Mouse (Mus musculus): ENCODE measurements around the gene Cacna2d3.
A peak's percentile ranks its signal among the peaks of the same experiment; 100 is the strongest.

Gene Cacna2d3

DNA sequence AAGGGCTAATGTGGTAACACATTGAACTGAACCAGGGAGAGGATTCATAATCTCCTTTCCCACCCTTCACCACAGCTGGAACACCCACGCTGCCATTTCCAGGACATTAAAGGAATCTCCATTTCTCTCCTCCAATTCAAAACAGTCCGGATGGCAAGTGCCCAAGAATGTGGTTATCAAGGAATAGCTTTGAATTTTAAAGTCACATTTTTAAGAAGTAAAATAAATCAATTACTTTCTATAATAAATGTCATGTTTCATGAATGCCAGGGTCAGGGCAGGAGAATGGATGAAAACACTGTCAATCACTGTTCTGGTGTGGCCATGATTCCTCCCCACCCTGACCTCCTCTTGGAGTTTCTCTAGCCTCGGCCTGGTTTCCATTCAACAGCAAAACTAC is 333.9 kb downstream of the Cacna2d3 start:
- no peak for DNase-seq (ENCODE audit: low read depth)

DNA sequence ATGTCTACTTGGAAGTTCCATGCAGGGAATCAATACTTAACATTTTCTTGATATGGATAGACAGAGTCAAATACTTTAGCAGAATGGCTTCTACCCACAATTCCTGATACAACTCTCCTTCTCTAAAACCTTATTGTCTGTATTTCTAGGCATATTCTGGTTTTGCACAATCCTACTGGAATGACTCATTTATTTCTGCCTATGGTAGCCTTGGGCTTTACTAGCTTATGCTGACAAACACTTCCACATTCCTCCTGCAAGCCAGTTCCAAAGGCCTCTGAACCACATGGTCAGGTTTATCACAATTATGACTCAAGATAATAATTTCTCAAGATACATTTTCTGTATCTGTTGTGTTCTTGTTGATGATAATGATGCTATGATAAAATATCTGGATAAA is 336.2 kb downstream of the Cacna2d3 start:
- DNase-seq (ENCODE audit: low read depth), result peak; percentile 26

DNA sequence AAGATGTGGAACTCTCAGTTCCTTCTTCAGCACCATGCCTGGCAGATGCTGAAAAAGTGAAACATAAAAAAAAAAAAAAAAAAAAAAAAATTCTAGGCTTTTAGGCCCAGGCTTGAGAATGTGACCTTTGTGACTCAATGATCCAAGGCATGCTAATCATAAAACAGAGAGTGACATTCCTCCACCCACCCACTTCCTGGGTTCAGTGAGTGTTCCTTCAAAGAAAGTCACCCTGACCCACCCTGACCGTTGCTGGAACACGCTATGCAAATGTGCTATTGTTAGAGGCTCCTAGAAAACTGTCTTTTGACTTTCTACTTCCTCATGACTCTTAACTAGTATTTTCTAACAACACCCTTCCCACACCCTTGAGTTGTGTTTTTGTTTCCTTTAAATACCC is 338.9 kb downstream of the Cacna2d3 start:
- DNase-seq (ENCODE audit: low read depth), result no peak

DNA sequence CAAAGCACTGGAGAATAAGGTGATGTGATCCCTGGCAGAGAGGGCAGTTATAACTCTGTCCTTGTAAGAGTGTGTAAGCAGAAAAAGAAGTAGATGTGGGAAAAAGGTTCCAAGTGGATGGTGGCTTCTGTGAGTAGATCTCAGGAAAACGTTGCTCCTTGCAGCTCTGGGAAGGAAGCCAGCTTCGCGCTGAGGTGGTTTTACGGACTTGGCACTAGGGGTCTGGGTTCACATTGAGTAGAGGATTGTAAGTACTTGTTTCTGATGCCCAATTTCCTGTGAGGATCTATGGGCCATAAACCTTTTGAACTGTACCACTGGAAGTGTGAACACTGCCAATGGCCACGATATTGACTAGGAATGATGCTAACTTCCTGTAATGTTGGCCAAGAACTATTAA is 354.8 kb downstream of the Cacna2d3 start:
- DNase-seq (ENCODE audit: low read depth), result no peak

DNA sequence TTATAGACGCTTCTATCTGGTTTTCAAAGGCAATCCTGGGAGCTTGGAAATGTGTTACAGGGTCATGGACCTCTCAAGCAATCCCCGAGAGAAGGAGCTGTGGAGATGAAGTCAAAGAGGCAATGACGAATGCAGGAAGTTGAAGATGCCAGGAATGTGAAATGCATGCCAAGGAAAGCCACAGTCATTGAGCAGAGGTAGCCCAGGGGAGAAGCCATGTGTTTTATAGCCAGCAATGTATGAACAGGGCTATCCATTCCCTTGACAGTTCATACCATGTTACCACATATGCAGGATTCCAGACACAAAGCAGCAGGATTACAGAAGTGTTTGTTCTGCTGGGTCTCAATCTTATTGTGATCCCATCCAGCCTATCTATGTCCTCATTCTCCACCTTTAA is 359.2 kb downstream of the Cacna2d3 start:
- peak; percentile 67 for DNase-seq (ENCODE audit: low read depth)

DNA sequence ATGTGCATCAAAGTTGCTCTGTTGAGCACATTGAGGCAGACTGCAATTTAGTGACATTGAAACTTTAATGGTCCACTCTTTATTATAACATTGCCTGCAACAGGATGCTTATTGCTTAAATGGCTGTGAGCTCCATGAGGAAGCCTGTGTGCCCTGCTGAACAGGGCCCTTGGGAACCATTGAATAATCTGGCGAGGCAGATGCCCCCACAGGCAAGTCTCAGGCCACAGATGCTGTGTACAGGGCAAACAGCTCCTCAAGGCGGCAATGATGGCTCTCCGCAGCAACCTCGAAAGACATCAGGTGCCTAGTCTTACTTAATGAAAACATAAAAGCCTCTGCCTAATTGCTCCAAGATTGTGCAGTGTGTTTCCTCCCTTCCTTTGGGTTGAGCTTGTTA is 371.0 kb downstream of the Cacna2d3 start:
- no peak for DNase-seq (ENCODE audit: low read depth)

DNA sequence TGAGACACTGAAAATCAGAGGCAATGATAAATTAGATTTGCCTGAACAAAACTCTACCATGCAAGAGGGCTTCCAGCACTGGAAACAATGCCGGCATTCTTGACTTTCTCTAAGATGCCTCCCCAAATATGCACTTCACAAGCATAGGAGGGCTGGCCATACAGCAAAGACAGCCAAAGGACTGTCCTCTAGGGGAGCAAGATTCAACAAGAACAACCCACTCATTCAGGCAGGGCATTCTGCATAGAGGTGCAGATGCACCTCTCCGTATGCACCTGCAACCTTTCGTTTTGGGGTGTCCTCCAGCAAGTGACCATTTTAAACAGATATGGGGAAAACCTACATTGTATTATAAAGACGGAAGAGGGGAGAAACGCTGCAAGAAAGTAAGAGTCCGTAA is 380.1 kb downstream of the Cacna2d3 start:
- no peak for DNase-seq (ENCODE audit: low read depth)

DNA sequence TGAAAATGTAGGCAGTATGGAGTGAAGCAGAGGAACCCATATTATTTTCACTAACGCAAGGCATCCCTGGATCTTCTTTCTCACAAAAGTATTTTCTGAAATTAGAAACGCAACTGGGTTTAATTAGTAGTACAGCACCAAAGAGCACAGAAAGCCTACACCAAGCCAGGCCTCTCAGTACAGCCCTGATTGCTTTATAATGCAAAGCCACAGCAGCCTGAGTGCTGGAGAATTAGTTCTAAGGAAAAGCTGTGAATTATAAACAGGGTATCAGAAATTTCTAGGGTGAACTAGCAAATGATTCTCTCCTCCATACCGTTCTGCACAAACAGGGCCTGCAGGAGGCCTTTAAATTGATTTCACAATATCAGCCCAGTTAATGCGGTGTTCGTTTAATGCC is 380.9 kb downstream of the Cacna2d3 start:
- no peak for DNase-seq (ENCODE audit: low read depth)

DNA sequence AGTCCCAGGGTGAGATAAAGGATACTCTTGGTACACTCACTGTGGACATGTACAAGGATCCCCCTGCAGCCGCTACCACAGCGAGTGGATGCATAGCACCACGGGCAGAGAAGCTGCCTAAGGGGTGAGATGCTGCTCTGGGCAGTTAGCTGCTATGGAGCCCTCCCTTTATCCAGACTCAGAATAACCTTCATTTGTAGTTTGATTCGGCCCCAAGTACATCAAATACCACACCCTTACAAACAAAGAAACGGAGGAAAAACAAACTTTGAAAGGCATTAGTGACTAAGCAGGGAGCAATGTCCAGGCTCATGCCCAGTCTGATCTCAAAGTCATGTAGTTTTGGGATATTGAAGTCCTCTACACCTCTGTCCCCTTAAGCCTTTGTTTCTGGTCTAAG is 386.8 kb downstream of the Cacna2d3 start:
- no peak for DNase-seq (ENCODE audit: low read depth)

DNA sequence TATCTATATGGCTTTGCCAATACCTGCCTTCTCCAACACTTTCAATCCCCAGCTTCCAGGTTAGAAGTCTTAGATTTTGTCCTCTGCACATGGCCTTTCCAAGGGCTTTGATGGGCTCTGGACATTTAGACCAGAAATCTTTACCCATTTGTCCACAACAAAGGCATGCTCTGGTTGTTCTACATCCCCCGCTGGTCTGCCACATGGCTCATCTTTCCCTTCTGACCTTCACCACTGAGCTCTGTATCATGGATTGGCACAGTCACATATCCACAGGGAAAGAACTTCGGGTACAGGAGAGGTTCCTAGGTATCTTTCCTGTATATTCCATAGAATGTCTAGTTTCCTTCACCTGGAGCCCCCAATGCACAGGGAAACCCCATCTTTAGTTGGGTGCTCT is 387.4 kb downstream of the Cacna2d3 start:
- no peak for DNase-seq (ENCODE audit: low read depth)

DNA sequence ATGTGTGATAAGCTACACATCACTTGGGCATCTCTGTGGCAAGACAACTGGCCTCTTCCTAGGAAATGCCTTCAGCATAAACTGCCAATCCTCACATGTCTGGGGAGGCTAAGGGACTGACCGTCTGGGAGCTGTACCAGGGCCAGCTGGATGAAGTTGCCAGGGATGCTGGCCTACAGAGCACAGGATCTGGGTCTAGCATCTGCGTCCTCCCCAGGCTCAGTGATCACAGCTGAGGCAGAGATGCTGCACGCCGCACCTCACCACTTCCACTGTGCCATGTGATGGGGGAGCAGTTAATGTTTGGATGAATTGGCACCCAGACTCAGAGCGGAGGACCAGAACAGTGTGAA is 397.3 kb downstream of the Cacna2d3 start:
- DNase-seq (ENCODE audit: low read depth), result no peak

DNA sequence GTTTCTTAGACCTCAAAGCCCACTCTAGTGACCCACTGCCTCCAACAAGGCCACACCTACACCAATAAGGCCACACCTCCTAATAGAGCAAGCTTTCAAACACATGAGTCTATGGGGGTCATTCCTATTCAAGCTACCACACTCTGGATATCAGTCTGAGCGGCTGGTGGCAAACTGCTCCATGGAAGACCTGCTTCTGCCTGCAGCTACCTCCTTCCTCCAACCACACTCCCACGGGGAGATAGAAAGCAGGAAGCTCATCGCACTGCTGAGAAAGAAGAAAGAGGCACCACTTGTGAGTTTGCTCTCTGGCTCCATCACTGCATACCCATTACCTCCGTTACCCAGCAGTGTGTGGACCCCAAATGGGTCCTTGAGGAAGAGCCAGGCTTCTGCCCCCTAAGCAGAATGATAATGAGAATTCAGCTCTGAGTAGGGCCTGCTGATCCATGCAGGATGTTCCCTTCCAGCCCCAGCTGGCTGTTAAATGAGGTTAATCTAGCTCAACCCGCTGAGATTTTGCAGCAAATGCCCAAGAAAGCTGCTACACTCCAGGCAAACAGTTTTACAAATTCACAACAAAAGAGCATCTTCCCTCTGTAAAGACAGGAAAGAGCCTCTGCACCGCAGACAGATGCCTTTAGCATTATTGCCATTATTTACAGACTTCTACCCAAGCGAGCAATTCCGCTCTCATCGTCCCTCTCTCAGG is 397.8 kb downstream of the Cacna2d3 start:
- DNase-seq (ENCODE audit: low read depth), result no peak

DNA sequence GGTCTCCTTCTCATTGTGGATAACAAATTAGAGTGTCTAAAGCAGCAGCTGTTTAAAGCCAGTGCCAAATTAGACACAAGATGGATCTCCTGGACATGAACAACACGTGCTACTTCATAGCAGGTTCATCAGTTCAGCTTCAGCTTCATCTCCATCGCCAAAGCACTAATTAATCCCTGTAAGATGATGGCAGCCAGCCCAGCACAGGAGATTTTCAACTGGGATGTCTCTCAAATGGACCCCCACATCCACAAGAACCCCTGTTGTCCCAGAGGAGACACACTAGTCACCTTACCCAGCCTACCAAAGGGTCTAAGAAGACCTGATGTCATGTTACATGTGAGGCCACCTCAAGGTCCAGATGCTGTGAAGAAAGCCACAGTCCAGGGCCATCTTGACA is 408.2 kb downstream of the Cacna2d3 start:
- DNase-seq (ENCODE audit: low read depth), result no peak

DNA sequence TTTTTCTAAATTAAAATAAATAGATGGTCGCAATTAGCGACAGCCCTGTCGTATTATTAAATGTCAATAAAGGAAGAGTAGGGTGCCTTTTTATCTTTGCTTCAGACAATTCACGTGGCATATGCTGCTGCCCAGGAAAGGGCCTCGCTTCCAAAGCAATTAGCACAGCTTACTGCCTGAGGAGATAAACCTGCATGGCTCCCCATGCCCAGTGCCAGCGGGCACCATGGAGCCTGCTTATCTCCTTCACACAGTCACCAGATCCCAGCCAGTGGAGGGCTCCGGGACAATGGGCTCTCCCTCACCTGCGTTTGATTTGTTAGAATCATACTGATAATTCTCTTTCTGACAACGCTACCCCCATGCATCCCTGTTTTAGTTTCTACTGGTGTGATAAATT is 416.0 kb downstream of the Cacna2d3 start:
- no peak for DNase-seq (ENCODE audit: low read depth)

DNA sequence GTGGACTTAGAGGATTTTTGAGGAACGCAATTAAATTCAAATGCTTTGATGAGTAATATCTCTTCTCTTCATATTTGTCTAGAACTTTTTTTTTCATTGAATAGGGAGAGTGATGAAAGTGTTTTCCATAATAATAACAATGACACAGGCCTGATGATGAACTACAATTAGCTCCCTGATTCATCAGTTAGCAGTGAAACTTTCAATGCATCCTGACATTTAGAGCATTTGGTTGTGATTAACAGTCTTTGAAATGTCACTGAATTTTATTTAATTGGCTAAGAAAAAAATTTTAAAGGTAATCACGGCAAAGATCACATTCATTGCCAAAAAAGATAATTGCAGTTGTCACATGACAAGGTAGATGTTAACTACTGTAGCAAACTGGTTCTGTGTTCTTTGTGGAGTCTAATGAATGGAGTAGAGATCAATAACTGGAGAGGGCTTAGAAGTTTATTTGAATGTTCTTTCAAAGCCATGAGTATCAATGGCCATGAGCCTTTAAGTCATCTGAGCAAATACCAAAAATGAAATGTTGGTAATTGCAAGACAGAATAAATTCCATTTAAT is 425.4 kb downstream of the Cacna2d3 start:
- DNase-seq (ENCODE audit: low read depth), result no peak

DNA sequence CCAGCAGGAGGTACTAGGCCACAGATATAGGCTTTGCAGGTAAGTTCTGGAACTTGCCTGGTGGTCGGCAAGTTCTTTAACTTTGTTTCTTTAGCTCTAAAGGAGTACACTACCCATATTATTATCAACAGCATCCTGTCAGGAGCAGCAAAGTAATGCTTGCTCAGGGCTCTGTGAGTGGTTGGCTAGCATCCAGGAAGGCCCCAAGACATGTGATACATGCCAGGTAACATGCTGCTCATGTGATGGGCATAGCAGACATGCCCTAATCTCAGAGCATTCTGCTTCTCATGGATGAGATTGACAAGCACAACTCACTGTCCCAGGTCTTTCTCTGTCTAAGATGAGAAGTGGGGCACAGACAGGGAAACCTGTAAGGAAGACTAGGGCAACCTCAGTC is 442.8 kb downstream of the Cacna2d3 start:
- no peak for DNase-seq (ENCODE audit: low read depth)

DNA sequence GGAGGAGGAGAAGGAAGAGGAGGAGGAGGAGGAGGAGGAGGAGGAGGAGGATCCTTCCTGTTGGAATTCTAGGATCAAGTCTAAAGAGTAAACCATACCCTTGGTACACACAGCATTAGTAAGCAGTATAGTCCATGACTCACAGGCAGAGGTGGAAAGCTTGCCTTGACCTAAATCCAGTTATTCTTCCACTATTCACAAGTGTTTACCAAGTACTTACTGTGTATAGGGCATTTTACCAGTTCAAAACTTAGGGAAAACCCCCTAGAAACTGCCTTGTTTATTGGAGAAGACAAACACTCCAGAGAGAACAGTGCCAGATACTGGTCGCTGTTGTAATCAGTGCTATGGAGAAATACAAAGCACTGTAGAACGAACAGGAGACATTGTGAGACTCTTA is 443.3 kb downstream of the Cacna2d3 start:
- no peak for DNase-seq (ENCODE audit: low read depth)

DNA sequence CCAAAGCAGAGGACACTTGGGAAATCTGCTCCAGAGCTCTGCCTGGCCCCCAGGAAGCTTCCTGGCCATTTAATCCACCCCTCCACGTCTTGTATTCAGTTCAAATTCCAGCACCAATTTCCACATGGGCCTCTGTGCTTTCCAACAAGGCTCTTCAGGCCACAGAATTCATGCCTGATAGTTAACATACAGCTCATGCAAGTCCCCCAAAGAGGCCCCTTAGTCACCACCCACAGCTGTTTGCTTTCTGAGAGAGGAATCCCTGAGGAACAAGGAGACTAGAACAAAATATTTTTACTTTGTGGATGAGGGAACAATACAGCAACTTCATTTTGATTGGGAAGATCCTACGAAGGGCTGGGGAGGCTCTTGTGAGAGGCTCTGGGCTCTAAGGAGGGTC is 444.0 kb downstream of the Cacna2d3 start:
- no peak for DNase-seq (ENCODE audit: low read depth)

DNA sequence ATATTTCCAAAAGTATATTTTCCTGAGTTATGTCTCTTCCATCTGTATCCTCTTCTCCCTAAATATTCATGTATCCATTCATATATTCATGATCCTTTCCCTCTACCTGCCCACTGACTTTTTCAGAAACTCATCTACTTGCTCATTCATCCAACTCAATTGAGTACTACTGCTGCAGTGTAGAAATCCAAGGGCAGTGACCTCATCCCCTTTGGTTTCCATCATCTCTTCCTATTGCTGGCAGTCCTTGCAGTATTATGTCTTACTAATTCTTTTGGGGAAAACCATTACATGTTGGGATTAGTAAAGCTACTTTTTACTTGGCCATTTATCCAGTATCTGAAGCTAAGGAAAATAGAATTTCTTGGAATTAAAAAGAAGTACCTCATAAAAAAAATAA is 447.8 kb downstream of the Cacna2d3 start:
- no peak for DNase-seq (ENCODE audit: low read depth)

DNA sequence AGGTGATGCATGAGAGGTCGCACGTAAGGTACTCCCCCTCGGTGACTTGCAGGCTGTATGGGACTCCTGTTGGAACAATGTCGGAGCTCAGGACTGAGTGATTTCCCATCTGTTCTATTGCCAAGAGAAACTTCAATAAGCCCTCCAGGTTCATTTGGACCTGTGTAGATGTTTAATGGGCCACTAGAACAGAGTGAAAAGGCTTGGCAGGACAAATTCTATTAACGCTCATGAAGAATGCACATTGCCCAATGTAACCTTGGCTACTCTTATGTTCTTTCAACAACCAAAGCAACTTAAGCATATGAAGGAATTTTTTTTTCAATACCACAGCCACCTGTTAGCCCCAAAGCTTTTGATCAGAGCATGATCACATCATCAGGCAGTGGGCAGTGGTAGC is 451.1 kb downstream of the Cacna2d3 start:
- DNase-seq (ENCODE audit: low read depth), result no peak

DNA sequence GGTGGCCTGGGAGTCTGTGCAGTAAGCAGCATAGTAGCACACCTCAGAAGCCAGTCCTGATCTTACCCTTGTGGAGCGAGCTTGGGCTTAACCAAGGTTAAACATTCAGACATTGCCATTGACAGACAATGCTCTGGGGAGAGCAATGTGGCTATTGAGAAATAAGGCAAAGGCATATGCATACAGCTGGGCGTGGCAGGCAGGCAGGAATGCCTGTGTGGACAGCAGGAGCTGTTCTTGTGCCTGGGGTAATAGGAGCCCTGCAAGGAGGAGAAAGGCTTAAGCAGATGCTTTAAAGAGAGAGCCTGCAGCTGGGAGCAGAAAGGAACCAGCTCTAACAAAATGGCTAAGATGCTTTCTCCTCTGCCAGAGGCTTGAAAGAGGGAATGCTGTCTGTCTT is 451.8 kb downstream of the Cacna2d3 start:
- no peak for DNase-seq (ENCODE audit: low read depth)

DNA sequence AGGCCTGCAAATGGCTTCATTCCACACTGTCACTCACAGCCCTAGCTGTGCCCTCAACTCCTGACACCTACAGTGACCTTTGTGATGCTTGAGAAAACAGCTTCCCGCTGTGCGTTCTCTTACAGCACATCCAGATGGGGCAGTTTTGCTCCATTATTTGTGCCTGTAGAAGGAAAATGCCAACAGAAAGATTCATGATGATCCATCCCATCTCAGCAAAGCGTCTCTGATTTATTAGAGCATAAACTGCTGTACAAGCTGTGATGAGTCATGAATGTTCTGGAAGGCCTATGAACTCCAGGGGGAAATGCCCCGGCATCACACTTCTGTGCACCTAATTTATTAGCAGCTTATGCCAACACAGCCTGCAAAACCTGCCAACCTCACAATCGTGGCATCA is 453.1 kb downstream of the Cacna2d3 start:
- no peak for DNase-seq (ENCODE audit: low read depth)

DNA sequence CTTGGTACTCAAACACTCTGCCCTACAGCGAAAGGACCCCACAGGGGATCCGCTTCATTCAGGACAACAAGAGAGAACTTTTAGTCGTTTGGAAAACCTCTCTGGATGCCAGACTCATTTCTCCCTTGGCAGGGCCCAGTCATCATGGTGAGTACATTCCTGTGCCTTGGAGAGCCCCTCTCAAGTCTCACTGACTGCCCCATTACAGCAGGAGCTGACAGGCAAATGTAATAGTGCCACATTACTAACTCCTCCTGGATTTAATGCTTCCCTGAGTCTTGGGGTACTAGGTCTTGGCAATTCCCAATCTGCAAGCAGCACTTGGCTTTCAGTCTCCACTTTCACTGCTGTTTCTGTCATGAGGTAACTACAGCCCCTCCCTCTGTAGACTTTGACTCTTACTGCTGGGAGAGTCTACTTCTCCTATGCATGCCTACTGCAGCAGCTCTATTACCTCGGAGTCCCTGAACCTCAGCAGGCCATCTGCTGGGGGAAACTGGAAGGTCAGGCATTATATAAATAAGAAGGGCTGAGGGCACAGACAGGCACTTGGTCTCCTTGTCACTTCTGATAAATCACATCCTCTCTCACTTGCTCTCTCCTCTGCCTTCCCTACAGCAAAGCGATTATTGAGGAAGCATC is 454.3 kb downstream of the Cacna2d3 start:
- no peak for DNase-seq (ENCODE audit: low read depth)

DNA sequence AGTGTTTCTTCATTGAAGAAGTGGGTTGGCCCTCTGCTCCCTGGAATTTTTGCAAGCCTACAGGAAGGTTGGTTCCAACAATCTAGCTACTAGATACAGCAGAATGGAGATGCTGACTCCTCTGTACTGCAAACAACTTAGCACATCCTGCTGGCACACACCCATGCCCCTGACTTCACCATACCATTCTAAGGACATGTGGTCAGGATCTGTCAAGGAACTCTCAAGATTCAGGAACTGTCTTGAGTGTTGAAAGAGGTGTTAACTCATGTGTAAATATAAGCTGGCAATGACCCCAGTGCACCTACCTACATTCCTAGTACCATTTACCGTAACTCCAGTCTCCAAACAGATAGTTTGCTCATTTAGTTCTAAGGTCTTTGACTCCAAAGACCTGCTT is 461.0 kb downstream of the Cacna2d3 start:
- no peak for DNase-seq (ENCODE audit: low read depth)

Measured in fibroblast of lung, adult 2 months (primary cell).